Mouse (Mus musculus): ENCODE results near the gene Ppm1h.

Ppm1h gene

DNA sequence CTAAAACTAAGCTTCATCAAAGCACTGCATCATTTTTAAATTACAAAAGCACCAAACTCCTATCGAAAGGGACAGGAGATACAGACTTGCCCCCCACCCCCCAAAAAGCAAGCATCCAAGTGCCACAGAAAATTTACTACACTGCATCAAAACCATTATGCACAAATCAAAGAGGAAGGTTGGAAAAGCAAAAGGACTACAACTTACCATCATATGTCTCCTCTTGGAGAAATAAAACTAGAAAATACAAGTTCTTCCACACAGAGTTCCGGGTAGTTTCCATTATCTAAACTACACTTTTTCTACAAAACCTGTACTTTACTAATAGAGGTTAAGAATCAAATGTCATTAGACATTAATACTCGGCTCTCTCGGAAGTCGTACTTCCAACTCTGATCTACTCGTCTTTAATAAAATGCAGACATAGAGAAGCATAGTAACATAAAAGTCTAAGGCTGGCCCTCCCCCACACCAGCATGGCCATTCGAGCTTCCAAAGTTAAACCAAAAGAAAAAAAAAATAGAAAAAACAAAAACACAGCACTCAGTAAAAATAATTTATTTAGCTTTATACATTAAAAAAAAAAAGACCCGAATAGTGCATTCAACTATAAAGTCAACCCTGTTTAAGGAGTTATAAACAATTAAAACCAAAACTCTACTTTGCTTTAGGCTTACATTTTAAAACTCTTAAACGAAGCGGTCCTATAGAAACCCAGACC is 306.1 kb downstream of the Ppm1h start:
- no peak for DNase-seq

DNA sequence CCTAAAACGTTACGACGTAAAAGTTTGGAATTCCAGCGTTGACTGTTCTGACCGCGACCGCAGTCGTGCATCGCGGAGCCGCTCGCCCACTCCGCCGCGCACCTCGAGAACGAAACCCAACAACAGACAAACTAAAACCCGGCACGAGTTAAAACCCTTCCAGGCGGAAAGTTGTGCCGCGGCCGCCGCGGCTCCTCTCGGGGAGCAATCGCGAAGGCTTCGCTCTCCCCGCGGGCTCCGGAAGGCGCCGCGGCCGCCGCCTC is 306.6 kb downstream of the Ppm1h start:
- DNase-seq = no peak

DNA sequence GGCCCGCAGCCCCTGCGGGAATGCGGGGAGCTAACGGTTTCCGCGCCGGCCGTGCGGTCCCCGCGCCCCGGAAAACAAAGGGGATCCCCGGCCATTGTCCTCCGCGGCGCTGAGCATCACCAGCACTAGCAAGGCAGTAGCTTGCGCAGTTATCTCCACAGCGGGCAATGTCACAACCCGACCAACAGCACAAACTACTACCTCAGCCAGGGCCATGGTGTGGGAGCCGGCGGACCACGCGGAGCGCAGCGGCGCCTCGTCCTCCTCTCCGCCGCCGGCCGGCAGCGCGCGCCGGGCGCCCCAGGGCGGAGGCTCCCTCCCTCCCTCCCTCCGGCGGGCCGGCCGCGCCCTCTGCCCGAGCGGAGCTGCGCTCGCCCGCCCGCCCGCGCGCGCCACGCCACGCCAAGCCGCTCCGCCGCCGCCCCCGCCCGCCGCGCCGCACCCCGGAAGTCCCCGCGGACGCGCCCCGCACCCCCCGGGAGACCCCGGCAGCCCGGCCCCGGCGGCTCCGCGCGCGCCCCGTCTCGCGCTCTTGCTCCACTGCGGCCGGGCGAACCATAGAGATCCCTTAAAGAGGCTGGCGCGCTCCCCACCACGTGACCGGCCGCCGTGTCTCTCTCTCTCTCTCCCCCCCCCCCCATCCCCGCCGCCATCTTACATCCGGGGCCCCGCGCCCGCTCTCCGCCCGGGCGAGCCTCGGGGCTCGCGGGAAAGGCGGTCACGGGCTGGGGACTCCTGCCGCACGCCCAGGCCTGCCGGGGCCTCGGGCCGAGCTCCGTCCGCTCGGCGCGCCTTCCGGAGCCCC is 307.2 kb downstream of the Ppm1h start:
- DNase-seq = peak; percentile 84

DNA sequence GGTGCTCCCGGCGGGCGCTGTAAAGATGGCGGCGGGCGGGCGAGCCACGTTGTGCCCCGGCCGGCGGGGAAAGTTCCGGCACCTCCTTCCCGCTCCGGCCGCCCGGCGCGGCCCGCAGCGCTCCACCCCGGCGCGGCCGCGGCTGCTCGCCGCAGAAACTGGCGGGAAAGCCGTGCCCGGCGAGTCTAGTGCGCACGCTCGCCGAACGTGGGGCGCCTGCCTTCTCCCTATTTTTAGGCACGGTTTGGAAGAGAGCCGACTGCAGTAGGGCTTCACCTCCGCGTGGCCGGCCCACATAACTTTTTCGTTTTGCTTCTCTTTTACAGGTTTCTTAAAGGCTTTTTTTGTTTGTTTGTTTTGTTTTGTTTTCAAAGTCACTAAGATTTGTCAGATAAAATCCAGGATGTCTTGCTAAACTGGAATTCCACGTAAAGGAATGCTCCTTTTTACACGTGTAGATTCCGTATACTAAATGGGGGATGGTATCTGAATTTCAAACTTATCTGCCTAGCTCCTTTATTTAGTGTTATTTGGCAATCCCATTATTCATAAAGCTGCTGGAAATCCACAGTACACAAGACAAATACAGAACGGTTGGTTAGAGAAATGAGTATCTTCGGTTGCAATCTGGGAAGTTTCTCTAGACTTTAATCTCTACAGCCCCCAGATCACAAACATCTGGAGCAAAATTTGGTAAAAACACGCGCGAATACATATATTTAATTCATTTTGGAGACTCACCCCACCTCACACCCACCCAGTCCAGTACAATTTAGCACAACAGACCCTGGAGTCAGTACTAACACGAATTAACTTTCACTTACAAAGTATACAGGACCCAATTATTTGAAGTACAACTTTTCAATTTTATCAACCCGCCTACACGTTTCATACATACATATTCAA is 308.0 kb downstream of the Ppm1h start:
- peak; percentile 78 for DNase-seq

DNA sequence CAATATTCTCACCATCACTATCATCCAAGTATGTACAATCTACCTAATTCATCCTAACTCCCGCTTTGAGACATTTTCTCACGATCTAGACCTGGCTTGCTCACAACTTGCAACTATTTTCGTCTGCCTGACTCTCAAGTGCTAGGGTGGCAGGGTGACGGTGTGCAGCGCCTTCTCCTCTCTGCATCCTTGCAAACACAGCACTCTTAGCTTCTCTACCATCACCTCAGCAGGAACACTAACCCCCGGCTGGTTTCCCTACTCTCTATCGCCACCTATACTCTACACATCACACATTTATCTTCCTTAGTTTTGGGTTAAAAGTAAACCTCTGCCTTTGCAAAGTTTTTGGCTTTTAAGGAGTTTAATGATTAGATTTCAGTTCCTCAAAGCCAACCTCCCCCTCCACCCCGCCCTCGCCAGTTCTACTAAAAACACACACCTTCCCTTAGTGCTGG is 309.1 kb downstream of the Ppm1h start:
- peak; percentile 66 for DNase-seq

DNA sequence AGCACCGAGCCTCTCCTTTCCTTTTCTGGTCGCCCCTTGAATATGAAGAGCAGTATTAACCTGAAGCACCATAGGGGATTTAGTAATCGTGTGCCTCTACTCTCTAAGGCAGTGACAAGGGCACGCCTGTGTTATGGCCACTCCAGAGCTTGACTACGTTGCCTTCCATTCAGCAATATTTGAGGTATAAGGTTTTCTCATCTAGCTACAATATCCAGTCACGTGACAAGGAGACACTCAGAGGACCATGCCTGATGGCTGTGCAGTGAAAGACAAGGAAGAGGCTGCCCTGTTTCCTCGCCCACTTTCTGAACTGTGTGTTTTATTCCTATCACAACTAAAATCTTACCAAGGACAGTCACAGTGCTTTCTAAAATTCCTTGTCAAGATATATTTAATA is 309.8 kb downstream of the Ppm1h start:
- no peak for DNase-seq

DNA sequence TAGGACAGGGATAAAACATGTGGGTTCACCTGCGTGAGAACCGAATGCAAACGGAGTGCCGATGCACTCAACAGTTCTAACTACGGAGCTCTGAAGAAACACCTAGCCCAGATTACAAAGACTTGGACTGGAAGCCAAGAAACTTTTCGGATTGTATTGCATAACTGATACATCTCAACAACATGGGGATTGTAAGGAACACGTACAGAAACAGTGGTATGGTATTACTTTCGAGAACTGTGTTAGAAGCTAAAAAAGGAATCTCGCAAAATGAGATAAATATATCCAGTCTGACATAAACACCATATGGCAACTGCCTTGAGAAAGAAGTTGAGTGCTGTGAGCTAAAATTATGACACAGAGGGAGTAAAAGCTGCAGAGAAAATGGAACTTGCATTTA is 311.4 kb downstream of the Ppm1h start:
- DNase-seq = no peak

DNA sequence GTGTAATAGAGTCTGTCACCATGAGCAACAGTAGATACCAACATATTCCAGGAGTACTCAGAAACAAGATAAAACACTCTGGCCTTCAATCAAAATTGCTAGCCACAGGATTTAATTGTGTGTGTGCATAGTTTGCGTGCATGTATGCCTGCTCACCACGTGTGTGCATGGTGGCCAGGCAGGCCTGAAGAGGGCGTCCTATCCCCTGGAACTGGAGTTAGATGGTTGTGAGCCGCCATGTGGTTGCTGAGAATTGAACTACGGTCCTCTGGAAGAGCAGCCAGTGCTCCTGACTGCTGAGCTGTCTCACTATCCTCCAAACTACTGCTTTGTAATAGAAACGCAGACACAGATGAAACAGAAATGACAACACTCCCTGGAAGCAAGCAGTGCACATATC is 312.0 kb downstream of the Ppm1h start:
- no peak for DNase-seq

DNA sequence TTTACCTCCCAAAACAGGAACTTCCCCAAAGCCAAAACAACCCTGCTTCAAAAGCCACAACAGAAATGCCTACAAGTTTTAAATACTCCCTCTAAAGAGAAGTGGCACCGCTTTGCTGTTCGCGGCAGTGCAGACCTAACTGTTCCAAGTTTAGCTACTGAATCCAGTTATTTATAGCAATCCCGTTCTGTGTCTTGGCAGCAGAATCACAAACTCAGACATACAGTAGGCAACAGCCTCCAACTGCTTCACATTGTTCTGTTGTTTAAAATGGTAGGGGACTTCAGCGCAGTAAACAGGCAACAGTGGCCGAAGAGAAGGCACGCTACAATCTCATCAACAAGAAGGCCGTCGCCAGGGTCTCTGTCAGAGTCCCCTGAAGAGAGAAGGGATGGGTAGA is 312.5 kb downstream of the Ppm1h start:
- no peak for DNase-seq

DNA sequence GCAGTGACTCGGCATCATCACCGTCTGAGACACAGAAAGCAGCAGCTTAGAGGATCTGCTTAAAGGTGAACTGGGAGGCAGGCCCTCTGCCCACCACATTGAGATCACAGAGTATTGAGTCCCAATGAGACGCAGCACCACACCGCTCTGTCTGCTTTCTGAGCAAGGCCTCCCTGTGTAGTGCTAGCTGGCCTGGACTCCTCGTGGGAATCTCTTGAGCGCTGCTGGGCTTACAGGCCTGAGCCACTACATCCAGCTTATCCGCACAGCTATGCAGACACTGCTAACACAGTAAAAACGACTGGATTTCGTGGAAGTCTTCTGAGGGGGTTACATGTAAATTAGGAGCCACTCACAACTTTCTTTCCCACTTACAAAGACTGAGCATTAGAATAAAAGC is 313.1 kb downstream of the Ppm1h start:
- DNase-seq = no peak

DNA sequence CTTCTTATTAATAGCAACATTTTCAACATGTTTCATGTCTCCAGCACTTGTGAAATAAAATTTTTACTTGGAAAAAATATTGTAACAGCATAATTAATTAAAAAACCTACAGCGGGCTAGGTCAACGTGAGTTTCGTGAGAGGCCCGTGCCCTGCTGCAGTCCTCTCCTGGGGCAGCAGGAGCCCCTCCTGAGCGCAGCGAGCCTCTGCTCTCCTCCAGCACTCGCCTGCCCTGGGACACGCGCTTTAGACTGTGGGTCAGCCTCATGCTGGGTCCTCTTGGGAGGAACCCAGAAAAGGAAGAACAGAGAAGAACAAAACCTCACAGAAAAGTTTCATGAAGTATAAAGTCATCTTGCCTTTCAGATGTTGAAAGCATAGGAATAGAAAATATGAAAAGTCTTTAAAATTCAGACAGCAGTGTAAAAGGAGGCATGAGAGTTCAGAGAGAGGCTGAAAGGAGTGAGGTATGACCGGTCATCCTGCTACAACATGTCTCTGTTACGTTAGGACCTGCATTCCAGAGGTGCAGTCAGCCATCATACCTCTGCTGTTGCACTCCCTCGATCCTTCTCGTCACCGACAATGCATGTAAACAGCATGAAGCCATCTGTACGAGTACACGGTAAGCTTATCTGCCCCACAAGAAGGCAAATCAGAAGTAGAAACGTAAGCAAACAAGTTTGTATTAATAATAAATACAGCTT is 316.0 kb downstream of the Ppm1h start:
- DNase-seq = no peak
